Mouse (Mus musculus): Measurements from ENCODE around the gene Tspyl3.

Gene Tspyl3

DNA sequence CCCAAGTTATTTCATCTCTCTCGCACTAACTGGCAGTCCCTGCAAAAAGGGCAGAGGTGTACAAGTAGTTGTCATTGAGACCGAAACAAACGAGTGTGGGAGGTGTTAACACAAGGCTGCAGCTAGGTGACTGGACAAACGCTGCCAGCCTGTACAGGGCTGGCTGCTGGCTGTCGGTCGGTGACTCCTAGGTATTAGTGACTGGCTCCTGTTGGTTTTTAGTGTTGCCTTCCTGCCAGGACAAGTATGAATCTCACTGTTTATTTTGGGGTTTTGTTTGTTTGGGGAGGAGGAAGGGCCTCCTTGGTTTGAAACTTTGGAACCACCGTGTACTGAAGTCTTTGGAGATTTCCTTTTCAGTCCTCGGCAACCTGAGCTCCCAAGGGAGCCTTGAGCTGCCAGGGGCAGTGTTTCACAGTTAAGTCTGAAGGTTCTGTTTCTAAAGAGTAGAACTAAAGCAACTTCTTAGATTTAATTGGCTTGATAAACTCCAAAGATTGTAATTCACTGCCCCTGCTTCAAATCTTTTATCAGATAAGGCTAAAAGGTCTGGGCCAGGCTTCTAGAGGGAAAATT lies 49.2 kb downstream of the Tspyl3 start:
- Histone ChIP-seq H3K9me3 (ENCODE audit: low read length) (no peaks in the 10 kb centered on the region), H3K4me1 (replicated peaks; ENCODE audit: low read depth, low read length) (peaks cover 66% of the 10 kb centered on the region), H3K36me3 (ENCODE audit: insufficient read depth, low read length) (peaks cover 48% of the 10 kb centered on the region), H3K27me3 (ENCODE audit: insufficient read depth, low read length) (no peaks in the 10 kb centered on the region), H3K4me3 (replicated peaks; ENCODE audit: low read length) (no peak overlapping the region)
- TF ChIP-seq POU5F1 (IDR thresholded peaks at IDR 0.05; ENCODE audit: borderline replicate concordance, low read length) (no peak), CTCF (conservative IDR thresholded peaks at IDR 0.05; ENCODE audit: low read length) (no peak), NANOG (IDR thresholded peaks at IDR 0.05; ENCODE audit: borderline replicate concordance, low read length) (no peak)

Data from E14TG2a.4 (cell line).